12 mouse cellular contexts compared by ENCODE assay signal in genomic region chr12:31295505-31295904, GRCm38 (mm10). TPM values are rescaled to one million over a fixed set of nuclear protein-coding genes. Genes with fewer than 3 reads are reported as not detected.
DNase-seq lines count a peak whose midpoint lies in the region; ATAC-seq and TF ChIP-seq lines count a peak whose summit lies in the region.
"Had no signal": no experiment of that assay in that cellular context is flagged by ENCODE, and none has a peak within 500 bp of the region (broad histone marks: within the 10 kb centered on the region; RNA-seq: fewer than 3 reads in every experiment).

No protein-coding gene starts in this region.

- peak overlapping the region; percentile 92 for H3K27ac ChIP-seq in heart, postnatal 0 days (ENCODE audit: low read depth)
- H3K27ac ChIP-seq in limb, embryonic 14.5 days (replicated peaks; ENCODE audit: low read depth, low read length), result peak overlapping the region; percentile 33; the same call in 1 of the 2 replicates
- no peak overlapping the region for H3K27ac ChIP-seq in hindbrain, embryonic 10.5 days

- H3K4me3 ChIP-seq in heart, postnatal 0 days (ENCODE audit: low read depth, low read length), result no peak overlapping the region
- H3K4me3 ChIP-seq in limb, embryonic 14.5 days (replicated peaks; ENCODE audit: low read length), result no peak overlapping the region
- H3K4me3 ChIP-seq in hindbrain, embryonic 10.5 days, result no peak overlapping the region
- H3K4me3 ChIP-seq: erythroblast, embryonic 14.5 days had no signal

- no peaks in the 10 kb centered on the region for H3K27me3 ChIP-seq in heart, postnatal 0 days (ENCODE audit: control insufficient read depth, insufficient read depth, low read length)
- no peaks in the 10 kb centered on the region for H3K27me3 ChIP-seq in limb, embryonic 14.5 days (ENCODE audit: control insufficient read depth, insufficient read depth, low read length)
- H3K27me3 ChIP-seq in hindbrain, embryonic 10.5 days (ENCODE audit: insufficient read depth, poor library complexity, severe bottlenecking), result no peaks in the 10 kb centered on the region

- ATAC-seq in heart, postnatal 0 days (ENCODE audit: insufficient read depth, low read depth), result no peak
- peak; percentile 58 for ATAC-seq in limb, embryonic 14.5 days (ENCODE audit: low FRiP score, low read depth)
- ATAC-seq: midbrain, embryonic 16.5 days had no signal

- TF ChIP-seq CTCF in heart, postnatal 0 days (IDR thresholded peaks at IDR 0.05; ENCODE audit: low read depth), result no peak

- DNase-seq in urinary bladder, postnatal 14 days (ENCODE audit: low spot score), result peak; percentile 56
- DNase-seq in urinary bladder, postnatal 25 days (ENCODE audit: low spot score), result no peak
- no peak for DNase-seq in heart, postnatal 0 days (ENCODE audit: low spot score)
- DNase-seq in limb, embryonic 14.5 days (ENCODE audit: low spot score), result no peak
- no peak for DNase-seq in layer of hippocampus, postnatal 14 days (ENCODE audit: low spot score in 2 of 2)
- DNase-seq in hindbrain, embryonic 10.5 days (ENCODE audit: low spot score), result no peak
- no peak for DNase-seq in layer of hippocampus, postnatal 10 days (ENCODE audit: low spot score in 2 of 2)
- DNase-seq: gastrocnemius, postnatal 25 days had no signal

- no peaks in the 10 kb centered on the region for H3K9me3 ChIP-seq in heart, postnatal 0 days (replicated peaks; ENCODE audit: control insufficient read depth, low read length)
- no peaks in the 10 kb centered on the region for H3K9me3 ChIP-seq in limb, embryonic 14.5 days (ENCODE audit: control insufficient read depth, low read length)
- no peaks in the 10 kb centered on the region for H3K9me3 ChIP-seq in hindbrain, embryonic 10.5 days

- no peak for TF ChIP-seq EP300 in heart, postnatal 0 days (IDR thresholded peaks at IDR 0.05; ENCODE audit: low read depth)

- peaks cover 54% of the 10 kb centered on the region for H3K36me3 ChIP-seq in heart, postnatal 0 days (replicated peaks; ENCODE audit: control insufficient read depth, insufficient read depth, low read length)
- peaks cover 55% of the 10 kb centered on the region for H3K36me3 ChIP-seq in limb, embryonic 14.5 days (ENCODE audit: control insufficient read depth, insufficient read depth, low read length)
- H3K36me3 ChIP-seq in hindbrain, embryonic 10.5 days, result 0 out of 2 replicates have a peak, but pooled peaks cover 11% of the 10 kb centered on the region

- H3K4me2 ChIP-seq in heart, postnatal 0 days (ENCODE audit: low read depth, low read length), result no peak overlapping the region
- H3K4me2 ChIP-seq in limb, embryonic 14.5 days (replicated peaks; ENCODE audit: low read depth, low read length, severe bottlenecking), result no peak overlapping the region

- H3K9ac ChIP-seq in heart, postnatal 0 days (replicated peaks; ENCODE audit: low read depth, low read length), result no peak overlapping the region
- no peak overlapping the region for H3K9ac ChIP-seq in limb, embryonic 14.5 days (ENCODE audit: low read depth, low read length, severe bottlenecking)

- no peak for TF ChIP-seq POLR2A in limb, embryonic 14.5 days (IDR thresholded peaks at IDR 0.05; ENCODE audit: borderline replicate concordance, extremely low read depth, insufficient read depth, insufficient read length)

- WGBS in heart, postnatal 0 days, result 45% methylated on average over 3 of the region's 3 CpGs
- WGBS in limb, embryonic 14.5 days, result 5% methylated on average over 3 of the region's 3 CpGs
- WGBS in hindbrain, embryonic 10.5 days, result 63% methylated on average over 3 of the region's 3 CpGs

- peaks cover 33% of the 10 kb centered on the region for H3K4me1 ChIP-seq in heart, postnatal 0 days (ENCODE audit: control insufficient read depth, insufficient read depth)
- H3K4me1 ChIP-seq in limb, embryonic 14.5 days (ENCODE audit: control insufficient read depth, insufficient read depth, low read length), result peaks cover 24% of the 10 kb centered on the region
- H3K4me1 ChIP-seq in hindbrain, embryonic 10.5 days (replicated peaks), result peaks cover 12% of the 10 kb centered on the region; the same call in 1 of the 2 replicates

RNA-seq across cellular contexts. Expression of gene Lamb1, which starts 30.5 kb away (rescaled TPM):
- total RNA-seq in heart, postnatal 0 days (2014; rRNA removed; ENCODE audit: low replicate concordance), result 189 TPM in 2 replicates
- polyA plus RNA-seq in heart, postnatal 0 days (2015; fragmentation: Nextera tagmentation; extraction: Ambion mirVana), result 53.2 and 60.8 TPM in 2 replicates
- 69.8 and 76.6 TPM in 2 replicates for polyA plus RNA-seq in limb, embryonic 14.5 days (2012; rRNA removed)
- 67.2 and 76.3 TPM in 2 replicates for polyA plus RNA-seq in limb, embryonic 14.5 days (2014; fragmentation: Nextera tagmentation; extraction: Ambion mirVana)
- 10 to 100 TPM; 47.5 to 54.9 TPM for total RNA-seq in layer of hippocampus, postnatal 14 days (2021)
- 21.8 and 23.7 TPM in 2 replicates for polyA plus RNA-seq in hindbrain, embryonic 10.5 days (2016; fragmentation: Nextera tagmentation; extraction: Ambion mirVana)
- total RNA-seq in layer of hippocampus, postnatal 10 days (2021), result 10 to 100 TPM; 55.3 to 57.3 TPM

RNA-seq across cellular contexts. Expression of gene Gm6993, which starts 54.9 kb away (rescaled TPM):
- not detected in 2 replicates for total RNA-seq in heart, postnatal 0 days (2014; rRNA removed; ENCODE audit: low replicate concordance)
- not detected in 2 replicates for polyA plus RNA-seq in heart, postnatal 0 days (2015; fragmentation: Nextera tagmentation; extraction: Ambion mirVana)
- polyA plus RNA-seq in limb, embryonic 14.5 days (2012; rRNA removed), result not detected in 2 replicates
- not detected in 2 replicates for polyA plus RNA-seq in limb, embryonic 14.5 days (2014; fragmentation: Nextera tagmentation; extraction: Ambion mirVana)
- not detected for total RNA-seq in layer of hippocampus, postnatal 14 days (2021)
- polyA plus RNA-seq in hindbrain, embryonic 10.5 days (2016; fragmentation: Nextera tagmentation; extraction: Ambion mirVana), result not detected in 2 replicates
- not detected for total RNA-seq in layer of hippocampus, postnatal 10 days (2021)
- total RNA-seq: ES-E14; gastrocnemius, postnatal 25 days; left cerebral cortex, postnatal 36 days had no signal
- polyA plus RNA-seq: erythroblast, embryonic 14.5 days; midbrain, embryonic 16.5 days had no signal

RNA-seq across cellular contexts. Expression of gene Dld, which starts 55.7 kb away (rescaled TPM):
- total RNA-seq in heart, postnatal 0 days (2014; rRNA removed; ENCODE audit: low replicate concordance), result 91.6 and 125 TPM in 2 replicates
- 372 and 377 TPM in 2 replicates for polyA plus RNA-seq in heart, postnatal 0 days (2015; fragmentation: Nextera tagmentation; extraction: Ambion mirVana)
- polyA plus RNA-seq in limb, embryonic 14.5 days (2012; rRNA removed), result 51.1 and 72.2 TPM in 2 replicates
- polyA plus RNA-seq in limb, embryonic 14.5 days (2014; fragmentation: Nextera tagmentation; extraction: Ambion mirVana), result 119 and 121 TPM in 2 replicates
- total RNA-seq in layer of hippocampus, postnatal 14 days (2021), result 100 to 1,000 TPM; 112 to 121 TPM
- polyA plus RNA-seq in hindbrain, embryonic 10.5 days (2016; fragmentation: Nextera tagmentation; extraction: Ambion mirVana), result 115 and 129 TPM in 2 replicates
- total RNA-seq in layer of hippocampus, postnatal 10 days (2021), result 100 to 1,000 TPM; 113 to 125 TPM
